Mouse (Mus musculus) kidney, postnatal 14 days (tissue): ENCODE measurements around the gene Pstk.
"Not testable (repeated sequence)": the region's sequence is repeated elsewhere in the genome, so short reads cannot be mapped to it uniquely, and the experiment has no call there.

Source experiments
- DNase-seq: peaks from one replicate; pipeline ENCODE4 v3.0.0; 2022; ENCODE audit warnings: mixed read lengths

Gene Pstk

DNA sequence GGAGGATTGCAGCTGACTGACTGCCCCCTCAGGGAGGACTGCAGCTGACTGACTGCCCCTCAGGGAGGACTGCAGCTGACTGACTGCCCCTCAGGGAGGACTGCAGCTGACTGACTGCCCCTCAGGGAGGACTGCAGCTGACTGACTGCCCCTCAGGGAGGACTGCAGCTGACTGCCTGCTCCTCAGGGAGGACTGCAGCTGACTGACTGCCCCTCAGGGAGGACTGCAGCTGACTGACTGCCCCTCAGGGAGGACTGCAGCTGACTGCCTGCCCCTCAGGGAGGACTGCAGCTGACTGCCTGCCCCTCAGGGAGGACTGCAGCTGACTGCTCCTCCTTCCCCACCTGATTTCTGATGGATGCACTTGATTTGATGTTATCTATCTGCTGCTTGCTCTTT lies 45.8 kb downstream of the Pstk start:
- not testable (repeated sequence) for DNase-seq

DNA sequence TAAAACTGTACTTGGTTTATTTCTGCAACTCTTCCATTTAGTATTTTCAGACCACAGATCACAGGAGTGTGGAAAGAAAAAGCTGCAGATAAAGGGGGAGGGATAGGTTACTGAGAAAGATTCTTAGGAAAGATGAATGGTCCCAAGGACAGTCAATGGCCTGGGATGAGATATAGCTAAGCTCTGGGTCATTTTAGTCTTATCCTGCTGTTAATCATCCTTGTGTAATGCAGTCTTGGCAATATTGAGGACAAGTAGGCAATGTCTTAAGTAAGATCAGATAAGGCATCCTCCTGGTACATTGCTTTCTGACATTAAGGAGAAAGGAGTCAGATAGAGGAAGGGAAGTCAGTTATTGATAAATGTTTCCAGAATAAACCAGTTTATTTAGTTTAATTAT lies 46.7 kb downstream of the Pstk start:
- no peak for DNase-seq

DNA sequence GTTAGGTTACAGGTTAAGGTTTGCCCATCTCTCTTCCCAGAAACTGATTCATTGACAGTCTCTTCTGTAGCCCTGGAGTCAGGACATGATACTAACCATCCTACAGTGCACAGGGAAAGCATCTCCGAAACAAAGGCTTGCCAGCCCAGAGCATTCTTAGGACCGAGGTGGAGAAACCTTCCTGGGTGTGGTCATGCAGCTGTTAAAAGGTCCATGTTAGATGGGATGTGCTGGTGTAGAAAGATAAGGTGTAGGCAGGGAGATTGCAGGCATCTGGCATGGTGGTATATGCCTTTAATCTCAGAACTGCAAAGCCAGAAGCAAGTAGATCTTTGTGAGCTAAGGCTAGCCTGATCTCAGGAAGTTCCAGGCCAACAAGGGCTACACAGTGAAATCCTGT lies 54.0 kb downstream of the Pstk start:
- no peak for DNase-seq

DNA sequence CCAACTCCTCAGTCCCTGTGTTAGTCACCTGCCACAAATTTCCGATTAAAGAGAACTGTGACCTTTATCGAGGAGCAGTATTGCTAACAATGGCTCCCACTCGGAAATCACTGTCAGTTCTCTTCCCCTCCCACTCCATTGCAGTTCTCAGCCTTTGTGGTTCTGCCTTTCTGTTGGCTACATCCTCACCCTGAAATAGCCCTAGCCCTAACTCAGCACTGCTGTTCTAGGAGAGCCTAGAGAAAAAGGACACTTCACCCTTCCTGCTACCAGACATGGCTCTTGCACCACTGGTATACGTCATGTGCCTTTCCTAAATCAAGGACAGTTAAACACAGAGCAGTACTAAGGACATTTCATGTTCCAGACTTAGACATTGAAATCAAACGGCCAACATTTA lies 56.4 kb downstream of the Pstk start:
- DNase-seq = no peak

DNA sequence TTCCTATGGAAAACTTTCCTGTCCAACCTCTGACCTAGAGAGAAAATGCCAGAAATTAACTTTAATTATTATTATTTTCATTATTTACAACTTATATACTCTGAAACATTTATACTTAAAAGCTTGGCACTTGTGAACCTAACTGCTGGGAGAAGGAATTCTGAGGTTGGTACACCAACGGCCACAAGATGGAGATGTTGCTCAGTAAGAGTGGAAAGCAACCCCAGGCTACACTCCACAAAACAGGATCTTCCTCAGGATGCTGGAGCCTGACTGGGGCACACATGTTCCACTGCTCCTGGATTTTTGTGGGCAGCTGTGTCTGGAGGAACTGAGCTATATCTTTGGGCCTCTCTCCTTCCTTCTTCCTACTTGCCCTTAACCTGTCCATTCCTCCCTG lies 61.3 kb downstream of the Pstk start:
- peak; percentile 37 for DNase-seq

DNA sequence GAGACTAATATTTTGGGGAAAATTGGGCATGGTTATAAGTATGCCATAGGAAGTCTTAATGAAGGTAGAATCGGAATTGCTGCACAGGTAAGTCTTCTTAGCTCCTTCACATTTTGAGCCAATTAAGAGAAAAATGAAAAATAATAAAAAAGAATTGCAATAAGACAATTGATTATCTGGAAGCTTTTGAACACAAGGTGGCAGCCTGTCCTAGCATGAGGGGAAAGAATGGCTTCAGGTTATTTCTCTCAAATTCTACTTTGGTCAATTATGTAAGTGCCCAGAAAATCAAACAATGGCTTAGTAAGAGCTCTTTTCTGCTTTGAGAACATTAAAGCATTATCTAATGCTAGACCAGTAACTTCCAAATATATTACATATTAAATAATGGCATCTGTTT lies 63.3 kb downstream of the Pstk start:
- no peak for DNase-seq

DNA sequence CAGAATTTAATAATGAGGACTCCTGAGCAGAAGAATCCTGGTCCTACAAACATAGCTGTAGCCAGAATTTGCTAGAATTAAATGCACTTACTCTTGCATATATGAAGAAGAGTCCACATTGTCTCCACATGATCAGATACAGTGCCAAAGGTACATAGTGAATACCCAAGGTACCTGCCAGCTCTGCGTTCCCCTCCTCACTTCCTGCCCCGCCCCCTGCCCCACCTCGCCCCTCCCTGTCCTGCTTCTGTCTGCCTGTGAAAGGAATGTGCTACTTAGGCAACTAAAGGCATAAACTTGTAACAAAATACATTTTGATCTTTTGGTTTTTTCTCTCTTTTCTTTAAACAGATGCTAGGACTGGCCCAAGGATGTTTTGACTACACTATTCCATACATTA lies 66.1 kb downstream of the Pstk start:
- no peak for DNase-seq
